ENCODE assay signal across 21 mouse cellular contexts in the genomic region with DNA sequence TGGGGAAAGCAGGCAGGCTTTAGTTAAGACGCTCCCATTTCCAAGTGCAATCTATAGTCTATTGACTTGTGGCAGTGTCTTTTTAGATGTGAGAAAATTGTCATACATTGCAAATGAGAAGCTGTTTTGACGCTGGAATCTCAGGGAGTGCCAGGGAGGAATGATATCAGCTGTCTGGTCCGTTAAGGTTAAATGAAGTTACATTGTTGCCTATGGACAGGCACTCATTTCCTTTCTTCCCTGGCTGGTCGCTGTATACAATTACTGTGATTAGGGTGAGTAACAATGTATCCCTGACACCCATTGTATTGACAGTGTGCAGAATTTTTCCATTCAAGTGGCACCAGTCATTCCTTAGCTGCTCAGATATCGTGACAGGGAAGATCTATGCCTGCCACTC.
DNase-seq lines count a peak whose midpoint lies in the region; ATAC-seq lines count a peak whose summit lies in the region.
"Had no signal": no experiment of that assay in that cellular context is flagged by ENCODE, and none has a peak within 500 bp of the region (broad histone marks: within the 10 kb centered on the region; RNA-seq: fewer than 3 reads in every experiment).

No protein-coding gene starts in this region.

- no peak overlapping the region for H3K27ac ChIP-seq in heart, embryonic 11.5 days (ENCODE audit: low read depth, low read length)
- no peak overlapping the region for H3K27ac ChIP-seq in midbrain, embryonic 11.5 days (ENCODE audit: low read depth, low read length)
- no peak overlapping the region for H3K27ac ChIP-seq in midbrain, embryonic 15.5 days

- no peaks in the 10 kb centered on the region for H3K4me1 ChIP-seq in heart, embryonic 11.5 days (ENCODE audit: control insufficient read depth, insufficient read depth, low read length)
- no peaks in the 10 kb centered on the region for H3K4me1 ChIP-seq in midbrain, embryonic 11.5 days (ENCODE audit: control insufficient read depth, insufficient read depth, low read length)
- no peaks in the 10 kb centered on the region for H3K4me1 ChIP-seq in midbrain, embryonic 15.5 days

- H3K9me3 ChIP-seq in heart, embryonic 11.5 days (replicated peaks; ENCODE audit: control insufficient read depth, low read length): no peaks in the 10 kb centered on the region
- H3K9me3 ChIP-seq in midbrain, embryonic 11.5 days (ENCODE audit: control insufficient read depth, low read length): no peaks in the 10 kb centered on the region
- no peaks in the 10 kb centered on the region for H3K9me3 ChIP-seq in midbrain, embryonic 15.5 days

- peak; percentile 52 for DNase-seq in heart, adult 11 months
- DNase-seq in midbrain, embryonic 11.5 days (ENCODE audit: low spot score, missing footprints): peak; percentile 56
- peak; percentile 24 for DNase-seq in testis, postnatal 14 days (ENCODE audit: low spot score)
- DNase-seq in testis, postnatal 10 days (ENCODE audit: low spot score): no peak
- DNase-seq: adrenal gland, adult 2 months; adrenal gland, adult 8-10 months; adrenal gland, postnatal 10 days; adrenal gland, postnatal 14 days; adrenal gland, postnatal 25 days; adrenal gland, postnatal 36 days; B cell, adult 2 months; cerebellum, adult 11 months; cerebellum, adult 11-12 months; cerebellum, adult 18-20 months had no signal

- no peak overlapping the region for H3K9ac ChIP-seq in heart, embryonic 11.5 days (ENCODE audit: low read depth, low read length)
- H3K9ac ChIP-seq in midbrain, embryonic 11.5 days (ENCODE audit: low read length): no peak overlapping the region
- H3K9ac ChIP-seq in midbrain, embryonic 15.5 days: no peak overlapping the region

- H3K4me2 ChIP-seq in heart, embryonic 11.5 days: no peak overlapping the region
- no peak overlapping the region for H3K4me2 ChIP-seq in midbrain, embryonic 11.5 days
- no peak overlapping the region for H3K4me2 ChIP-seq in midbrain, embryonic 15.5 days

- H3K27me3 ChIP-seq in heart, embryonic 11.5 days (ENCODE audit: control insufficient read depth, insufficient read depth, low read length): no peaks in the 10 kb centered on the region
- H3K27me3 ChIP-seq in midbrain, embryonic 11.5 days (ENCODE audit: control insufficient read depth, insufficient read depth, low read length): no peaks in the 10 kb centered on the region
- 0 out of 2 replicates have a peak, but pooled peaks cover 1% of the 10 kb centered on the region for H3K27me3 ChIP-seq in midbrain, embryonic 15.5 days (replicated peaks)
- H3K27me3 ChIP-seq: CH12.LX had no signal

- 66% methylated on average over 5 of the region's 5 CpGs for WGBS in heart, embryonic 11.5 days (ENCODE audit: insufficient replicate concordance)
- WGBS in midbrain, embryonic 11.5 days: 79% methylated on average over 5 of the region's 5 CpGs
- WGBS in midbrain, embryonic 15.5 days: 74% methylated on average over 5 of the region's 5 CpGs

- no peak for ATAC-seq in heart, embryonic 11.5 days (replicated peaks; ENCODE audit: insufficient number of reproducible peaks, low FRiP score, low TSS enrichment)
- no peak for ATAC-seq in midbrain, embryonic 11.5 days (ENCODE audit: low FRiP score)
- ATAC-seq in midbrain, embryonic 15.5 days (replicated peaks): no peak
- ATAC-seq: activated CD4-positive, CD25-positive, alpha-beta regulatory T cell, adult 4 months; CD4-positive, CD25-positive, alpha-beta regulatory T cell, adult 4 months; Patski had no signal

- no peak overlapping the region for H3K4me3 ChIP-seq in heart, embryonic 11.5 days (ENCODE audit: low read depth, low read length)
- H3K4me3 ChIP-seq in midbrain, embryonic 11.5 days (ENCODE audit: low read depth, low read length): no peak overlapping the region
- no peak overlapping the region for H3K4me3 ChIP-seq in midbrain, embryonic 15.5 days

- no peaks in the 10 kb centered on the region for H3K36me3 ChIP-seq in heart, embryonic 11.5 days (ENCODE audit: control insufficient read depth, insufficient read depth, low read length)
- H3K36me3 ChIP-seq in midbrain, embryonic 11.5 days (ENCODE audit: control insufficient read depth, insufficient read depth, low read length): no peaks in the 10 kb centered on the region
- no peaks in the 10 kb centered on the region for H3K36me3 ChIP-seq in midbrain, embryonic 15.5 days (replicated peaks)
- H3K36me3 ChIP-seq: G1E had no signal
